Mouse (Mus musculus): ENCODE measurements at regions not wholly inside any gene's neighbourhood (a gene's known extent, or its start where the extent isn't known, plus 50 kb on each side); places are given as distances from the start of the nearest gene placed in this dataset.
A peak's percentile ranks its signal among the peaks of the same experiment; 100 is the strongest.

- Histone ChIP-seq H3K27ac (replicated peaks; ENCODE audit: low read depth, low read length) (no peak overlapping the region), H3K27me3 (replicated peaks; ENCODE audit: control insufficient read depth, insufficient read depth, low read length) (no peaks in the 10 kb centered on the region), H3K9ac (ENCODE audit: low read depth, low read length) (no peak overlapping the region), H3K4me2 (ENCODE audit: low read depth, low read length) (no peak overlapping the region), H3K4me1 (ENCODE audit: control insufficient read depth, insufficient read depth, low read length) (no peaks in the 10 kb centered on the region), H3K9me3 (ENCODE audit: control insufficient read depth, low read length) (peaks cover 5% of the 10 kb centered on the region; the same call in 1 of the 2 replicates), H3K4me3 (ENCODE audit: low read depth, low read length) (no peak overlapping the region), H3K36me3 (ENCODE audit: control insufficient read depth, insufficient read depth, low read length) (no peaks in the 10 kb centered on the region)
- ATAC-seq (ENCODE audit: low read depth) = no peak
- DNase-seq (ENCODE audit: low spot score) = no peak
- WGBS = 85% methylated on average over 5 of the region's 5 CpGs
Observed at GRCm38 (mm10) chr15:5708454-5708853, 464.5 kb upstream of the Ptger4 start.

GRCm38 (mm10) chr15:5740658-5741057 lies 496.7 kb upstream of the Ptger4 start:
- H3K4me3 ChIP-seq (ENCODE audit: low read depth, low read length) = no peak overlapping the region
- no peaks in the 10 kb centered on the region for H3K36me3 ChIP-seq (ENCODE audit: control insufficient read depth, insufficient read depth, low read length)
- ATAC-seq (ENCODE audit: low read depth) = no peak
- no peaks in the 10 kb centered on the region for H3K4me1 ChIP-seq (ENCODE audit: control insufficient read depth, insufficient read depth, low read length)
- peak; percentile 15 for DNase-seq (ENCODE audit: low spot score)
- H3K9ac ChIP-seq (ENCODE audit: low read depth, low read length) = no peak overlapping the region
- H3K27me3 ChIP-seq (replicated peaks; ENCODE audit: control insufficient read depth, insufficient read depth, low read length) = no peaks in the 10 kb centered on the region
- H3K4me2 ChIP-seq (ENCODE audit: low read depth, low read length) = no peak overlapping the region
- H3K9me3 ChIP-seq (ENCODE audit: control insufficient read depth, low read length) = no peaks in the 10 kb centered on the region
- no peak overlapping the region for H3K27ac ChIP-seq (replicated peaks; ENCODE audit: low read depth, low read length)
- WGBS = 29% methylated on average over 1 of the region's 1 CpGs

- Histone ChIP-seq H3K4me3 (ENCODE audit: low read depth, low read length) (no peak overlapping the region), H3K4me1 (ENCODE audit: control insufficient read depth, insufficient read depth, low read length) (no peaks in the 10 kb centered on the region), H3K27ac (replicated peaks; ENCODE audit: low read depth, low read length) (no peak overlapping the region), H3K36me3 (ENCODE audit: control insufficient read depth, insufficient read depth, low read length) (no peaks in the 10 kb centered on the region), H3K4me2 (ENCODE audit: low read depth, low read length) (no peak overlapping the region), H3K9ac (ENCODE audit: low read depth, low read length) (no peak overlapping the region), H3K27me3 (replicated peaks; ENCODE audit: control insufficient read depth, insufficient read depth, low read length) (no peaks in the 10 kb centered on the region), H3K9me3 (ENCODE audit: control insufficient read depth, low read length) (peaks cover 2% of the 10 kb centered on the region; the same call in 1 of the 2 replicates)
- WGBS = 88% methylated on average over 5 of the region's 5 CpGs
- ATAC-seq (ENCODE audit: low read depth) = no peak
- DNase-seq (ENCODE audit: low spot score) = no peak
Observed at GRCm38 (mm10) chr15:5743893-5744292, 499.9 kb upstream of the Ptger4 start.

- Histone ChIP-seq H3K4me3 (ENCODE audit: low read depth, low read length) (no peak overlapping the region), H3K4me2 (ENCODE audit: low read depth, low read length) (no peak overlapping the region), H3K9ac (ENCODE audit: low read depth, low read length) (no peak overlapping the region), H3K4me1 (ENCODE audit: control insufficient read depth, insufficient read depth, low read length) (no peaks in the 10 kb centered on the region), H3K36me3 (ENCODE audit: control insufficient read depth, insufficient read depth, low read length) (no peaks in the 10 kb centered on the region), H3K9me3 (ENCODE audit: control insufficient read depth, low read length) (no peaks in the 10 kb centered on the region), H3K27me3 (replicated peaks; ENCODE audit: control insufficient read depth, insufficient read depth, low read length) (no peaks in the 10 kb centered on the region), H3K27ac (replicated peaks; ENCODE audit: low read depth, low read length) (no peak overlapping the region)
- DNase-seq (ENCODE audit: low spot score) = no peak
- no peak for ATAC-seq (ENCODE audit: low read depth)
- 82% methylated on average over 2 of the region's 2 CpGs for WGBS
Observed at GRCm38 (mm10) chr15:5758690-5759089, 514.7 kb upstream of the Ptger4 start.

- H3K27me3 ChIP-seq (replicated peaks; ENCODE audit: control insufficient read depth, insufficient read depth, low read length) = no peaks in the 10 kb centered on the region
- ATAC-seq (ENCODE audit: low read depth) (no peak), DNase-seq (ENCODE audit: low spot score) (no peak)
- H3K9me3 ChIP-seq (ENCODE audit: control insufficient read depth, low read length) = no peaks in the 10 kb centered on the region
- H3K4me2 ChIP-seq (ENCODE audit: low read depth, low read length) = no peak overlapping the region
- WGBS = 82% methylated on average over 4 of the region's 4 CpGs
- H3K4me3 ChIP-seq (ENCODE audit: low read depth, low read length) = no peak overlapping the region
- no peak overlapping the region for H3K27ac ChIP-seq (replicated peaks; ENCODE audit: low read depth, low read length)
- H3K4me1 ChIP-seq (ENCODE audit: control insufficient read depth, insufficient read depth, low read length) = no peaks in the 10 kb centered on the region
- H3K36me3 ChIP-seq (ENCODE audit: control insufficient read depth, insufficient read depth, low read length) = no peaks in the 10 kb centered on the region
- H3K9ac ChIP-seq (ENCODE audit: low read depth, low read length) = no peak overlapping the region
Observed at GRCm38 (mm10) chr15:5762216-5762615, 518.2 kb upstream of the Ptger4 start.

GRCm38 (mm10) chr15:5777074-5777473 lies 522.5 kb upstream of the Dab2 start:
- no peaks in the 10 kb centered on the region for H3K36me3 ChIP-seq (ENCODE audit: control insufficient read depth, insufficient read depth, low read length)
- H3K9ac ChIP-seq (ENCODE audit: low read depth, low read length) = no peak overlapping the region
- no peak overlapping the region for H3K4me2 ChIP-seq (ENCODE audit: low read depth, low read length)
- DNase-seq (ENCODE audit: low spot score) = no peak
- no peaks in the 10 kb centered on the region for H3K27me3 ChIP-seq (replicated peaks; ENCODE audit: control insufficient read depth, insufficient read depth, low read length)
- WGBS = 74% methylated on average over 4 of the region's 4 CpGs
- ATAC-seq (ENCODE audit: low read depth) = no peak
- H3K4me1 ChIP-seq (ENCODE audit: control insufficient read depth, insufficient read depth, low read length) = no peaks in the 10 kb centered on the region
- no peak overlapping the region for H3K27ac ChIP-seq (replicated peaks; ENCODE audit: low read depth, low read length)
- no peak overlapping the region for H3K4me3 ChIP-seq (ENCODE audit: low read depth, low read length)
- no peaks in the 10 kb centered on the region for H3K9me3 ChIP-seq (ENCODE audit: control insufficient read depth, low read length)

GRCm38 (mm10) chr15:5799917-5800316 lies 499.7 kb upstream of the Dab2 start:
- H3K36me3 ChIP-seq (ENCODE audit: control insufficient read depth, insufficient read depth, low read length) = no peaks in the 10 kb centered on the region
- no peak overlapping the region for H3K27ac ChIP-seq (replicated peaks; ENCODE audit: low read depth, low read length)
- DNase-seq (ENCODE audit: low spot score) (no peak), ATAC-seq (ENCODE audit: low read depth) (no peak)
- WGBS = 90% methylated on average over 3 of the region's 3 CpGs
- H3K4me3 ChIP-seq (ENCODE audit: low read depth, low read length) = no peak overlapping the region
- no peaks in the 10 kb centered on the region for H3K4me1 ChIP-seq (ENCODE audit: control insufficient read depth, insufficient read depth, low read length)
- no peaks in the 10 kb centered on the region for H3K27me3 ChIP-seq (replicated peaks; ENCODE audit: control insufficient read depth, insufficient read depth, low read length)
- no peaks in the 10 kb centered on the region for H3K9me3 ChIP-seq (ENCODE audit: control insufficient read depth, low read length)
- H3K9ac ChIP-seq (ENCODE audit: low read depth, low read length) = no peak overlapping the region
- H3K4me2 ChIP-seq (ENCODE audit: low read depth, low read length) = no peak overlapping the region

GRCm38 (mm10) chr15:5811154-5811732 lies 488.3 kb upstream of the Dab2 start:
- ATAC-seq (ENCODE audit: low read depth) = peak; percentile 76

GRCm38 (mm10) chr15:5811958-5812357 lies 487.6 kb upstream of the Dab2 start:
- Histone ChIP-seq H3K4me1 (ENCODE audit: control insufficient read depth, insufficient read depth, low read length) (peaks cover 11% of the 10 kb centered on the region; the same call in 1 of the 2 replicates), H3K4me3 (ENCODE audit: low read depth, low read length) (no peak overlapping the region), H3K27me3 (replicated peaks; ENCODE audit: control insufficient read depth, insufficient read depth, low read length) (no peaks in the 10 kb centered on the region), H3K9me3 (ENCODE audit: control insufficient read depth, low read length) (no peaks in the 10 kb centered on the region), H3K27ac (replicated peaks; ENCODE audit: low read depth, low read length) (no peak overlapping the region), H3K9ac (ENCODE audit: low read depth, low read length) (no peak overlapping the region), H3K36me3 (ENCODE audit: control insufficient read depth, insufficient read depth, low read length) (no peaks in the 10 kb centered on the region), H3K4me2 (ENCODE audit: low read depth, low read length) (no peak overlapping the region)
- ATAC-seq (ENCODE audit: low read depth) (no peak), DNase-seq (ENCODE audit: low spot score) (no peak)
- WGBS = 87% methylated on average over 1 of the region's 1 CpGs

More at GRCm38 (mm10) chr15:5811154-5811732, 488.3 kb upstream of the Dab2 start:
- Histone ChIP-seq H3K9me3 (ENCODE audit: control insufficient read depth, low read length) (no peaks in the 10 kb centered on the region), H3K27me3 (replicated peaks; ENCODE audit: control insufficient read depth, insufficient read depth, low read length) (no peaks in the 10 kb centered on the region), H3K4me3 (ENCODE audit: low read depth, low read length) (no peak overlapping the region), H3K36me3 (ENCODE audit: control insufficient read depth, insufficient read depth, low read length) (no peaks in the 10 kb centered on the region), H3K4me2 (ENCODE audit: low read depth, low read length) (no peak overlapping the region), H3K27ac (replicated peaks; ENCODE audit: low read depth, low read length) (no peak overlapping the region), H3K4me1 (ENCODE audit: control insufficient read depth, insufficient read depth, low read length) (peaks cover 11% of the 10 kb centered on the region; the same call in 1 of the 2 replicates), H3K9ac (ENCODE audit: low read depth, low read length) (no peak overlapping the region)
- 55% methylated on average over 9 of the region's 9 CpGs for WGBS
- DNase-seq (ENCODE audit: low spot score) = peak; percentile 74

Measured in embryonic facial prominence, embryonic 14.5 days (tissue).